14 mouse cellular contexts compared by ENCODE assay signal in the genomic region with DNA sequence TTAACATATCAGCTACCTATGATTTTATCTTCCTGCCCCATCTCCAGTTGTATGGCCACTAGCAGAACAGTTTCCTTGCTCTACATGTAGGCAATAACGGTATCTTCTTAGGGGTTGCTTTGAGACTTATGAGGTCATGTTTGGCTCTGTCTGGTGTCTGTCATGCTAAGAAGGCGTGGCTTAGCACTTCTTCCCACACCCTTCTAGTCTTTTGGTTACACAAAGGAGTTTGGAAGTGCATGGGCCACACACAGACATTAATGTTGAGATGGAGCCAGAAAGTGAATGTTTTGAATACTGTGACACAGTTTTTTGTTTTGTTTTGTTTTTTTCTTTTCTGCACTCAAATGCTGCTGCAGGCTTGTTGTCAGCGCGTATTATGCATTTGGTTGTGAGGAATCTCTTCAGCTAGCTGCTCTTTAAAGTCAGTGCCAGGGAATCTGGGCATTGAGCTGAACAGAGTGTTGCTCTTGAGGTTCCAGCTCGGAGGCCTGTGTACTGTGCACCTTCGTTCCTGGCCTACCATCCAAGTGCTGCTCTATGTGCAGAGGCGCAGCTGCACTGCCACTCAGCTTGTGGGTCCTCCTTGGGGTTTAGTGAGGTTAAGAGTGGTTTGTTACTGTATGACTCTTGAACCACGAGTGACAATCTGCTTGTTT. TPM values are rescaled to one million over a fixed set of nuclear protein-coding genes. Genes with fewer than 3 reads are reported as not detected.
A peak's percentile ranks its signal among the peaks of the same experiment; 100 is the strongest.
DNase-seq lines count a peak whose midpoint lies in the region; ATAC-seq lines count a peak whose summit lies in the region.
"Had no signal": no experiment of that assay in that cellular context is flagged by ENCODE, and none has a peak within 500 bp of the region (broad histone marks: within the 10 kb centered on the region; RNA-seq: fewer than 3 reads in every experiment).

No protein-coding gene starts in this region.

- no peak overlapping the region for H3K4me3 ChIP-seq in heart, embryonic 12.5 days
- H3K4me3 ChIP-seq in intestine, embryonic 16.5 days (ENCODE audit: low read length) = no peak overlapping the region
- H3K4me3 ChIP-seq: heart, embryonic 15.5 days; midbrain, embryonic 12.5 days had no signal

- DNase-seq in heart, adult 18-20 months = peak; percentile 66 to 70
- peak; percentile 39 for DNase-seq in thymus, postnatal 4 days
- DNase-seq in thymus, postnatal 14 days = no peak
- DNase-seq in right cerebral cortex, postnatal 10 days (ENCODE audit: low spot score in 2 of 2) = no peak
- no peak for DNase-seq in adrenal gland, adult 18-20 months (ENCODE audit: low spot score in 2 of 2)
- DNase-seq: adrenal gland, adult 8-10 months; forebrain, postnatal 0 days; kidney, adult 18-20 months had no signal

- WGBS in heart, embryonic 12.5 days = 74% methylated on average over 8 of the region's 8 CpGs
- WGBS in intestine, embryonic 16.5 days = 62% methylated on average over 8 of the region's 8 CpGs

- no peaks in the 10 kb centered on the region for H3K27me3 ChIP-seq in heart, embryonic 12.5 days (replicated peaks)
- H3K27me3 ChIP-seq in intestine, embryonic 16.5 days (replicated peaks; ENCODE audit: control insufficient read depth, insufficient read depth, low read length) = no peaks in the 10 kb centered on the region
- H3K27me3 ChIP-seq: heart, embryonic 15.5 days; midbrain, embryonic 12.5 days had no signal

- no peak overlapping the region for H3K27ac ChIP-seq in heart, embryonic 12.5 days (ENCODE audit: poor library complexity, severe bottlenecking)
- peak overlapping the region; percentile 42; the same call in 1 of the 2 replicates for H3K27ac ChIP-seq in intestine, embryonic 16.5 days (ENCODE audit: low read length)
- H3K27ac ChIP-seq: heart, embryonic 15.5 days; midbrain, embryonic 12.5 days had no signal

- no peaks in the 10 kb centered on the region for H3K36me3 ChIP-seq in heart, embryonic 12.5 days
- H3K36me3 ChIP-seq in intestine, embryonic 16.5 days (ENCODE audit: control insufficient read depth, insufficient read depth, low read length) = no peaks in the 10 kb centered on the region
- H3K36me3 ChIP-seq: heart, embryonic 15.5 days; midbrain, embryonic 12.5 days had no signal

- H3K9me3 ChIP-seq in heart, embryonic 12.5 days (replicated peaks) = no peaks in the 10 kb centered on the region
- no peaks in the 10 kb centered on the region for H3K9me3 ChIP-seq in intestine, embryonic 16.5 days (ENCODE audit: control insufficient read depth, low read length)
- H3K9me3 ChIP-seq: heart, embryonic 15.5 days; midbrain, embryonic 12.5 days had no signal

- no peak for ATAC-seq in heart, embryonic 12.5 days (ENCODE audit: insufficient number of reproducible peaks, low FRiP score)
- no peak for ATAC-seq in intestine, embryonic 16.5 days
- ATAC-seq in megakaryocyte, adult 5-6 weeks (ENCODE audit: poor library complexity, severe bottlenecking) = no peak
- ATAC-seq: forebrain, postnatal 0 days had no signal

- no peak overlapping the region for H3K4me2 ChIP-seq in heart, embryonic 12.5 days
- no peak overlapping the region for H3K4me2 ChIP-seq in intestine, embryonic 16.5 days (ENCODE audit: low read depth, low read length)
- H3K4me2 ChIP-seq: heart, embryonic 15.5 days; liver, embryonic 11.5 days; midbrain, embryonic 12.5 days had no signal

- no peaks in the 10 kb centered on the region for H3K4me1 ChIP-seq in heart, embryonic 12.5 days (replicated peaks)
- peaks cover 32% of the 10 kb centered on the region for H3K4me1 ChIP-seq in intestine, embryonic 16.5 days (ENCODE audit: control insufficient read depth, insufficient read depth, low read length)

- H3K9ac ChIP-seq in heart, embryonic 12.5 days = no peak overlapping the region
- no peak overlapping the region for H3K9ac ChIP-seq in intestine, embryonic 16.5 days (ENCODE audit: low read depth, low read length)
- H3K9ac ChIP-seq: forebrain, postnatal 0 days; heart, embryonic 15.5 days; midbrain, embryonic 12.5 days had no signal

RNA-seq across cellular contexts. Expression of gene Elmo1, which starts 31.1 kb away (rescaled TPM):
- total RNA-seq in heart, adult 18-20 months (2021) = 1 to 10 TPM; 7.6 to 9.1 TPM
- 8.8 and 9.4 TPM in 2 replicates for polyA plus RNA-seq in heart, embryonic 12.5 days (2016; fragmentation: Nextera tagmentation; extraction: Ambion mirVana)
- 14.4 and 17.5 TPM in 2 replicates for polyA plus RNA-seq in intestine, embryonic 16.5 days (2015; fragmentation: Nextera tagmentation; extraction: Ambion mirVana)
- 10 to 100 TPM in 1 of 2 experiments, 1 to 10 TPM in 1; 8.9 to 14.4 TPM for total RNA-seq in adrenal gland, adult 18-20 months (2021)
- 69.9 and 81.4 TPM in 2 replicates for total RNA-seq in megakaryocyte, adult 5-6 weeks (2015)
- 37.1 and 45.1 TPM in 2 replicates for total RNA-seq in megakaryocyte, adult 5-6 weeks (2017)

Comparison
In these comparisons a context has a peak if more than half of its experiments do, and no peak if none do; other contexts are left out.
1. DNase-seq: peak in heart, adult 18-20 months (2 of 2) and thymus, postnatal 4 days (single experiment); none in thymus, postnatal 14 days (single experiment), right cerebral cortex, postnatal 10 days (0 of 2) and adrenal gland, adult 18-20 months (0 of 2).